Mouse (Mus musculus): ENCODE data around the gene Cpne8.
"Not testable (repeated sequence)": the region's sequence is repeated elsewhere in the genome, so short reads cannot be mapped to it uniquely, and the experiment has no call there.

Gene Cpne8

GRCm38 (mm10) chr15:90491558-90491957, 187.7 kb downstream of the Cpne8 start:
- DNase-seq (ENCODE audit: extremely low read depth, low read depth, low spot score) = no peak

- no peak for DNase-seq (ENCODE audit: extremely low read depth, low read depth, low spot score)
These were observed 189.0 kb downstream of the Cpne8 start for GRCm38 (mm10) chr15:90490186-90490585.

GRCm38 (mm10) chr15:90470561-90470960, 208.7 kb downstream of the Cpne8 start:
- not testable (repeated sequence) for DNase-seq (ENCODE audit: extremely low read depth, low read depth, low spot score)

GRCm38 (mm10) chr15:90463281-90463680, 216.0 kb downstream of the Cpne8 start:
- DNase-seq (ENCODE audit: extremely low read depth, low read depth, low spot score) = no peak

- DNase-seq (ENCODE audit: extremely low read depth, low read depth, low spot score) = peak; percentile 67
These were observed 233.2 kb downstream of the Cpne8 start for GRCm38 (mm10) chr15:90446076-90446475.

All from fat pad, adult 2 months (tissue).